Mouse (Mus musculus) liver, adult 2 months (tissue): ENCODE results near the gene Gbp3. TPM values are rescaled to one million over a fixed set of nuclear protein-coding genes. Genes with fewer than 3 reads are reported as not detected.

Source experiments
- DNase-seq: peaks from one replicate; pipeline ENCODE4 v3.0.0-alpha.2; 2011; ENCODE audit warnings: low read depth, low spot score; ENCODE audit errors: extremely low read depth
- H3K27ac ChIP-seq: fragments of 200-500 bp; replicated peaks from 2 replicates; pipeline ENCODE4 v1.5.1; 2012; ENCODE audit warnings: low read depth, mild to moderate bottlenecking, control low read depth, inconsistent platforms, low read length; ENCODE audit not compliant: insufficient read depth
- H3K27me3 ChIP-seq: fragments of 200-500 bp; 2 replicates; pipeline ENCODE4 v1.6.1; 2012; ENCODE audit warnings: mild to moderate bottlenecking, moderate library complexity, low read length, inconsistent platforms; ENCODE audit not compliant: control insufficient read depth, insufficient read depth
- H3K36me3 ChIP-seq: fragments of 200-500 bp; 2 replicates; pipeline ENCODE4 v1.6.1; 2012; ENCODE audit warnings: low read length, inconsistent platforms; ENCODE audit not compliant: control insufficient read depth, insufficient read depth
- H3K4me1 ChIP-seq: fragments of 200-500 bp; 2 replicates; pipeline ENCODE4 v1.6.1; 2011; ENCODE audit warnings: low read length; ENCODE audit not compliant: control insufficient read depth, insufficient read depth
- H3K4me3 ChIP-seq: fragments of 200-500 bp; 2 replicates; pipeline ENCODE4 v1.5.1; 2011; ENCODE audit warnings: low read depth, mild to moderate bottlenecking, control low read depth, low read length, moderate library complexity; ENCODE audit not compliant: insufficient read depth
- H3K79me2 ChIP-seq: fragments of 200-500 bp; 2 replicates; pipeline ENCODE4 v1.6.1; 2012; ENCODE audit warnings: inconsistent platforms, mild to moderate bottlenecking, low read length, moderate library complexity; ENCODE audit not compliant: control insufficient read depth, insufficient read depth
- H3K9ac ChIP-seq: fragments of 200-500 bp; 2 replicates; pipeline ENCODE4 v1.6.1; 2012; ENCODE audit warnings: low read depth, mild to moderate bottlenecking, control low read depth, inconsistent platforms, low read length
- CTCF ChIP-seq: fragments of 200-500 bp; IDR thresholded peaks from 2 replicates; pipeline ENCODE4 v1.5.1; 2011; ENCODE audit warnings: low read depth, low read length, control low read depth
- POLR2A ChIP-seq: fragments of 200-500 bp; IDR thresholded peaks from 2 replicates; pipeline ENCODE4 v1.6.1; 2011; ENCODE audit warnings: low read length, control low read depth; ENCODE audit not compliant: insufficient read depth; ENCODE audit errors: extremely low read depth
- WGBS: fragments of 180-500 bp; shearing (Covaris S2); methylation state at CpG from one replicate; pipeline ENCODE4 v1.1.7; 2018; 5-methylcytosine and 5-hydroxymethylcytosine counted together
- polyA plus RNA-seq: library from polyadenylated mRNA; depleted of rRNA; stranded (reverse); fragments of >200 nt; gene quantifications from 2 replicates; pipeline ENCODE4 v1.2.3, GENCODE M21; 2012
- total RNA-seq: library from RNA; depleted of rRNA; stranded (reverse); fragments of >200 nt; gene quantifications from 2 replicates; pipeline ENCODE4 v1.2.3, GENCODE M21; 2014

The Gbp3 gene
- total and polyA plus RNA-seq, 2 experiments: 15.1 to 29.4 TPM

GRCm38 (mm10) chr3:142570738-142571137 lies 10.9 kb downstream of the Gbp3 start:
- 92% methylated on average over 4 of the region's 4 CpGs for WGBS
- H3K4me1 ChIP-seq: no peaks in the 10 kb centered on the region

GRCm38 (mm10) chr3:142577108-142577507 lies 17.3 kb downstream of the Gbp3 start:
- WGBS: 77% methylated on average over 3 of the region's 3 CpGs
- TF ChIP-seq CTCF (no peak), POLR2A (no peak)
- H3K36me3 ChIP-seq: no peaks in the 10 kb centered on the region
- H3K9ac ChIP-seq: no peak overlapping the region
- H3K27ac ChIP-seq: no peak overlapping the region
- no peaks in the 10 kb centered on the region for H3K27me3 ChIP-seq
- no peak overlapping the region for H3K4me3 ChIP-seq
- no peaks in the 10 kb centered on the region for H3K4me1 ChIP-seq
- no peaks in the 10 kb centered on the region for H3K79me2 ChIP-seq
- peak; percentile 19 for DNase-seq

More at GRCm38 (mm10) chr3:142570738-142571137, 10.9 kb downstream of the Gbp3 start:
- Histone ChIP-seq H3K4me3 (no peak overlapping the region), H3K27ac (no peak overlapping the region), H3K9ac (no peak overlapping the region), H3K79me2 (no peaks in the 10 kb centered on the region), H3K27me3 (no peaks in the 10 kb centered on the region), H3K36me3 (peaks cover 7% of the 10 kb centered on the region; the same call in 1 of the 2 replicates)
- no peak for DNase-seq
- TF ChIP-seq CTCF: no peak
- TF ChIP-seq POLR2A: no peak

- H3K4me3 ChIP-seq: no peak overlapping the region
- TF ChIP-seq CTCF (no peak), POLR2A (no peak)
- H3K36me3 ChIP-seq: no peaks in the 10 kb centered on the region
- no peak overlapping the region for H3K27ac ChIP-seq
- H3K79me2 ChIP-seq: no peaks in the 10 kb centered on the region
- H3K4me1 ChIP-seq: no peaks in the 10 kb centered on the region
- no peaks in the 10 kb centered on the region for H3K27me3 ChIP-seq
- H3K9ac ChIP-seq: no peak overlapping the region
- DNase-seq: no peak
- 82% methylated on average over 4 of the region's 4 CpGs for WGBS
Measured at GRCm38 (mm10) chr3:142578342-142578741, 18.5 kb downstream of the Gbp3 start.

GRCm38 (mm10) chr3:142583067-142583466 lies 23.2 kb downstream of the Gbp3 start:
- H3K27ac ChIP-seq: no peak overlapping the region
- 86% methylated on average over 4 of the region's 4 CpGs for WGBS
- no peak for DNase-seq

GRCm38 (mm10) chr3:142587386-142587785 lies 27.6 kb downstream of the Gbp3 start:
- Histone ChIP-seq H3K4me3 (no peak overlapping the region), H3K27ac (no peak overlapping the region), H3K9ac (no peak overlapping the region), H3K79me2 (no peaks in the 10 kb centered on the region), H3K27me3 (0 out of 2 replicates have a peak, but pooled peaks cover 2% of the 10 kb centered on the region), H3K4me1 (no peaks in the 10 kb centered on the region; the same call in 1 of the 2 replicates), H3K36me3 (no peaks in the 10 kb centered on the region)
- DNase-seq: no peak
- no peak for TF ChIP-seq POLR2A
- no peak for TF ChIP-seq CTCF

More at GRCm38 (mm10) chr3:142583067-142583466, 23.2 kb downstream of the Gbp3 start:
- Histone ChIP-seq H3K27me3 (no peaks in the 10 kb centered on the region), H3K9ac (no peak overlapping the region), H3K36me3 (no peaks in the 10 kb centered on the region), H3K79me2 (no peaks in the 10 kb centered on the region), H3K4me1 (no peaks in the 10 kb centered on the region), H3K4me3 (no peak overlapping the region)
- TF ChIP-seq CTCF (no peak), POLR2A (no peak)

DNA sequence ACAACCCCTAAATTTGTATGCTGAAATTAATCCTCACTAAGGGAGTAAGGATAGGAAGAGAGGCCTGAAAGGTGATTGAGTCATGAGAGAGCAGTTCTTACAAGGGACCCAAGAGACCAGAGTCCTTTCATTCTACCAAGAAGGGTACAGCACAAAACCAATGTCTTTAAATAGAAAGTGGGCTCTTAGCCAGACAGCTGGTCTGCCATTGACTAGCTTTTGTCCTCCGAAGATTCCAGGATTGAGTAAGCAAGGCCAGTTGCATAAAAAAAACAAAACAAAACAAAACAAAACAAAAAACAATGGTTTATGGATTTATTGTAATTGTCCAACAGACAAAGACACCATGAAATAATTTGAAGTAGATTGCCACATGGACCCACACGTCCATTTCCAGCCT lies 29.1 kb downstream of the Gbp3 start:
- Histone ChIP-seq H3K9ac (no peak overlapping the region), H3K4me1 (no peaks in the 10 kb centered on the region; the same call in 1 of the 2 replicates), H3K4me3 (no peak overlapping the region), H3K36me3 (no peaks in the 10 kb centered on the region), H3K79me2 (no peaks in the 10 kb centered on the region), H3K27me3 (0 out of 2 replicates have a peak, but pooled peaks cover 2% of the 10 kb centered on the region), H3K27ac (no peak overlapping the region)
- TF ChIP-seq CTCF (no peak), POLR2A (no peak)
- DNase-seq: no peak
- whole genome bisulfite sequencing: 70% methylated on average over 2 of the region's 2 CpGs
